Mouse (Mus musculus): ENCODE measurements around the gene Myo18a. TPM values are rescaled to one million over a fixed set of nuclear protein-coding genes. Genes with fewer than 3 reads are reported as not detected.
A peak's percentile ranks its signal among the peaks of the same experiment; 100 is the strongest.
"Not testable (repeated sequence)": the region's sequence is repeated elsewhere in the genome, so short reads cannot be mapped to it uniquely, and the experiment has no call there.

Gene Myo18a
- 29.7 and 29.9 TPM in 2 replicates for polyA plus RNA-seq (2015; fragmentation: Nextera tagmentation; extraction: Ambion mirVana)

GRCm38 (mm10) chr11:77762783-77763672 is at the start of gene Myo18a:
TSS of gene Myo18a (plus strand) at chr11:77763246.
- H3K36me3 ChIP-seq = no peaks in the 10 kb centered on the region
- H3K4me1 ChIP-seq = peaks cover 32% of the 10 kb centered on the region
- H3K27me3 ChIP-seq (replicated peaks) = no peaks in the 10 kb centered on the region
- no peaks in the 10 kb centered on the region for H3K9me3 ChIP-seq
- peak within 1 kb of the TSS; percentile 87 for H3K9ac ChIP-seq
- 1% methylated on average over 79 of the region's 79 CpGs for WGBS
- peak; percentile 78 for ATAC-seq (ENCODE audit: insufficient read depth, low FRiP score, low read depth)
- H3K4me3 ChIP-seq (replicated peaks) = peak within 1 kb of the TSS; percentile 80
- H3K27ac ChIP-seq = peak within 1 kb of the TSS; percentile 82
- H3K4me2 ChIP-seq = peak within 1 kb of the TSS; percentile 68

- no peak for ATAC-seq (ENCODE audit: insufficient read depth, low FRiP score, low read depth)
- Histone ChIP-seq H3K4me3 (replicated peaks) (no peak overlapping the region), H3K9ac (no peak overlapping the region), H3K27ac (no peak overlapping the region), H3K36me3 (0 out of 2 replicates have a peak, but pooled peaks cover 4% of the 10 kb centered on the region), H3K27me3 (replicated peaks) (no peaks in the 10 kb centered on the region), H3K4me2 (no peak overlapping the region), H3K9me3 (no peaks in the 10 kb centered on the region), H3K4me1 (no peaks in the 10 kb centered on the region)
- 96% methylated on average over 3 of the region's 3 CpGs for WGBS
Observed at GRCm38 (mm10) chr11:77713736-77714135, 49.3 kb upstream of the Myo18a start.

DNA sequence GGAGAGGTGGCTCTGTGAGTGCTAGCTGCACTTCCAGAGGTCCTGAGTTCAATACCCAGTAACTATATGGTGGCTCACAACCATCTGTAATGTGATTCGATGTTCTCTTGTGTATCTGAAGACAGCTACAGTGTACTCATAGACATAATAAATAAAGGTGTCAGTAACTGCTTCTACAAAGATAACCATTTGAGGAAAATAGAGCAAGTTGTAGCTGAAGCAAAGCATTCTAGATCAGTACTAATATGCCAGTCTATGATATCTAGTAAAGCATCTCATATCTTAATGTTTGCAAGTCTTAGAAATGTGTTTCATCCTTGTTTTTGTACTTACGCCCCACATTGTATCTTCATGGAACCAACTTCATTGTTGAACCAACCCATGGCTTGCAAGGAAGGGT is 44.0 kb upstream of the Myo18a start:
- no peak overlapping the region for H3K27ac ChIP-seq
- no peak overlapping the region for H3K9ac ChIP-seq
- no peak for ATAC-seq (ENCODE audit: insufficient read depth, low FRiP score, low read depth)
- no peak overlapping the region for H3K4me2 ChIP-seq
- H3K4me3 ChIP-seq (replicated peaks) = no peak overlapping the region
- WGBS = 92% methylated on average over 2 of the region's 2 CpGs
- H3K4me1 ChIP-seq = no peaks in the 10 kb centered on the region
- no peaks in the 10 kb centered on the region for H3K9me3 ChIP-seq
- H3K27me3 ChIP-seq (replicated peaks) = no peaks in the 10 kb centered on the region
- no peaks in the 10 kb centered on the region for H3K36me3 ChIP-seq

GRCm38 (mm10) chr11:77721389-77721788 is 41.7 kb upstream of the Myo18a start:
- ATAC-seq (ENCODE audit: insufficient read depth, low FRiP score, low read depth) = no peak
- Histone ChIP-seq H3K27me3 (replicated peaks) (no peaks in the 10 kb centered on the region), H3K4me1 (no peaks in the 10 kb centered on the region), H3K9ac (no peak overlapping the region), H3K4me3 (replicated peaks) (no peak overlapping the region), H3K4me2 (no peak overlapping the region), H3K27ac (no peak overlapping the region), H3K36me3 (no peaks in the 10 kb centered on the region), H3K9me3 (no peaks in the 10 kb centered on the region)
- 87% methylated on average over 4 of the region's 4 CpGs for WGBS

DNA sequence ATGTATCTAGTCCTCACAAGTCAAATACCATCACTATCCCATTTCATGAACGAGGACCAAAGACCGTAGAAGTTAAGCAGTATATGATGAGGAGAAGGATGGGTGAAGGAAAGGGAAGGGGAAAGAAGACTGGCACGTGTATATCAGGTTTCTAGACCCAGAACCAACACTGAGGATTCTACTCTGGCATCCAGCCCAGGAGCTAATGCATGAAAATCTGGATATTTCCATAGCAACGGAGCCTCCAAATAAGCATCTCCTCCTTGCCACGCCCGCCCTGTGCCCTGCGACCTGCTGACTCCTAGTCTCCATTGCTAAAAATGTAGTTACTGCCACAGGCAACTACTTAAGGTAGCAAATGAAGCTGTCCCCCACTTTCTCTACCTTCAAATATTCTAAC is 38.3 kb upstream of the Myo18a start:
- WGBS = 71% methylated on average over 7 of the region's 7 CpGs
- Histone ChIP-seq H3K9ac (no peak overlapping the region), H3K4me3 (replicated peaks) (no peak overlapping the region), H3K27me3 (replicated peaks) (no peaks in the 10 kb centered on the region), H3K4me1 (no peaks in the 10 kb centered on the region), H3K27ac (no peak overlapping the region), H3K4me2 (no peak overlapping the region), H3K9me3 (no peaks in the 10 kb centered on the region), H3K36me3 (no peaks in the 10 kb centered on the region)
- no peak for ATAC-seq (ENCODE audit: insufficient read depth, low FRiP score, low read depth)

- Histone ChIP-seq H3K36me3 (no peaks in the 10 kb centered on the region), H3K4me2 (no peak within 1 kb of the TSS), H3K27me3 (replicated peaks) (no peaks in the 10 kb centered on the region), H3K4me3 (replicated peaks) (no peak within 1 kb of the TSS), H3K27ac (no peak within 1 kb of the TSS), H3K9ac (no peak within 1 kb of the TSS), H3K4me1 (no peaks in the 10 kb centered on the region), H3K9me3 (no peaks in the 10 kb centered on the region)
- 63% methylated on average over 7 of the region's 7 CpGs for WGBS
- no peak for ATAC-seq (ENCODE audit: insufficient read depth, low FRiP score, low read depth)
Observed at GRCm38 (mm10) chr11:77725183-77725582, 37.9 kb upstream of the Myo18a start, which contains the start of gene Cryba1. TSS of gene Cryba1 (minus strand) at chr11:77725283.

DNA sequence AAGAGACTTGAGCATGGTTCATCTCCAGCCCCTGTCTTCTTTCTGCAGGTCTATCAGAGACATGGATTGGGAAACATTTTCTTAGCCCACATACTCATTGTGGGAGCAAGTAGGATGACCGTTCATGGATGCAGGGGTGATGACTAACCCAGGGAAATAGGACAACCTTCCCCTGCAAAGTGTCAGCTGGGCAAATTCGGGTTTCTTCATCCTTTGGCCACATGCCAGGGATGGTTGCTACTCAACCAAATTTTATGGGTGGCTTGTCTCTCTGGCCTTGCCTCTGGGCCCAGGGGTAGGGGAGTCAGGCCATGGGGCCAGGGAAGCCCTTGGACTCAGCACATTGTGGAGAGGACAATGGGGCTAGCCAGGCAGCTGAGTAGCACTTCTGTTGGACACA is 34.5 kb upstream of the Myo18a start:
- H3K9ac ChIP-seq = no peak overlapping the region
- H3K36me3 ChIP-seq = no peaks in the 10 kb centered on the region
- no peak for ATAC-seq (ENCODE audit: insufficient read depth, low FRiP score, low read depth)
- no peaks in the 10 kb centered on the region for H3K4me1 ChIP-seq
- H3K27me3 ChIP-seq (replicated peaks) = no peaks in the 10 kb centered on the region
- no peak overlapping the region for H3K4me3 ChIP-seq (replicated peaks)
- no peak overlapping the region for H3K27ac ChIP-seq
- no peak overlapping the region for H3K4me2 ChIP-seq
- 74% methylated on average over 2 of the region's 2 CpGs for WGBS
- no peaks in the 10 kb centered on the region for H3K9me3 ChIP-seq

DNA sequence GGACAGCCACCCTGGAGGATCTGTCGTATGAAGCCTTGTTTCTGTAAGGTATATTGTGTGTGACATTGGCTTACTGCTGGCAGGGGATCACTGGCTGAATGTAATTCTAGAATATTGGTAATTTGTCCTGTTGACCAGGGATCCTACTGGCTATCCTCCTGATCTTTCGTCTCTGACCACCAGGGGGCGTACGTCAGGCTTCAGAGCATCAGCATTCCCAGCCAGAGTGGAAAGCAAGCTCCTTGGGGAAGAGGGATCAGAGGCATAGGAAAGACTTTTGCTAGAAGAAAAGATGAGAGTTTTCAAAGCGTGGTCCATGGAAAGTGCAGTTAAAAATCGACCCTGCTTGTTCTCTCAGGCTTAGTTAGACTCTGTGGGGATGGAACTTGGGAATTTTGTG is 25.8 kb upstream of the Myo18a start:
- no peaks in the 10 kb centered on the region for H3K27me3 ChIP-seq (replicated peaks)
- no peak overlapping the region for H3K4me2 ChIP-seq
- H3K4me1 ChIP-seq = no peaks in the 10 kb centered on the region
- no peaks in the 10 kb centered on the region for H3K36me3 ChIP-seq
- H3K4me3 ChIP-seq (replicated peaks) = no peak overlapping the region
- WGBS = 2% methylated on average over 6 of the region's 6 CpGs
- ATAC-seq (ENCODE audit: insufficient read depth, low FRiP score, low read depth) = no peak
- H3K9ac ChIP-seq = no peak overlapping the region
- H3K9me3 ChIP-seq = no peaks in the 10 kb centered on the region
- H3K27ac ChIP-seq = no peak overlapping the region

- WGBS = 48% methylated on average over 7 of the region's 7 CpGs
- H3K4me3 ChIP-seq (replicated peaks) = no peak overlapping the region
- no peak for ATAC-seq (ENCODE audit: insufficient read depth, low FRiP score, low read depth)
- H3K4me1 ChIP-seq = no peaks in the 10 kb centered on the region
- no peak overlapping the region for H3K27ac ChIP-seq
- H3K9ac ChIP-seq = no peak overlapping the region
- H3K9me3 ChIP-seq = no peaks in the 10 kb centered on the region
- no peaks in the 10 kb centered on the region for H3K36me3 ChIP-seq
- no peak overlapping the region for H3K4me2 ChIP-seq
- no peaks in the 10 kb centered on the region for H3K27me3 ChIP-seq (replicated peaks)
Observed at GRCm38 (mm10) chr11:77738555-77738954, 24.5 kb upstream of the Myo18a start.

DNA sequence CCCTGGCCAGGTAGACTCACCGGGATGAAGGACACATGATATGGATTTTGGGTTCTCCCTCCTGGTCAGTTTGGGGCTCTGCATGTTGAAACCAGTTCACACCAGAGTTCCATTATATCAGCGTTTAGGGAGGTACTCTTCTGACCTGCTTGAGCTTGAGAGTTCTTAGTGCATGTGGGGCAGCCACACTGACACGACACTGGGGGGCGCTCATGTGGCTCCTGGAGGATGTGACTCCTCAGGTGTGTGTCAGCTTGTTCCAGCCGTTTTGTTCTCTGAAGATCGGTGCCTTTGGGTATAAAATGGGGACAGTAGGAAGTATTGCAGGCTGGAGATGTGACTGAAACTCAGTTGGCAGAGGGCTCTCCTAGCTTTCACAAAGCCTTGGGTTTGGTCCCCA is 19.1 kb upstream of the Myo18a start:
- no peaks in the 10 kb centered on the region for H3K27me3 ChIP-seq (replicated peaks)
- no peak overlapping the region for H3K9ac ChIP-seq
- H3K4me2 ChIP-seq = no peak overlapping the region
- WGBS = 29% methylated on average over 6 of the region's 6 CpGs
- H3K36me3 ChIP-seq = no peaks in the 10 kb centered on the region
- H3K4me1 ChIP-seq = no peaks in the 10 kb centered on the region
- no peak overlapping the region for H3K4me3 ChIP-seq (replicated peaks)
- H3K9me3 ChIP-seq = no peaks in the 10 kb centered on the region
- no peak for ATAC-seq (ENCODE audit: insufficient read depth, low FRiP score, low read depth)
- H3K27ac ChIP-seq = no peak overlapping the region

- Histone ChIP-seq H3K4me2 (no peak overlapping the region), H3K36me3 (no peaks in the 10 kb centered on the region), H3K4me3 (replicated peaks) (no peak overlapping the region), H3K9me3 (no peaks in the 10 kb centered on the region), H3K4me1 (no peaks in the 10 kb centered on the region), H3K27me3 (replicated peaks) (no peaks in the 10 kb centered on the region), H3K9ac (no peak overlapping the region), H3K27ac (no peak overlapping the region)
- WGBS = 73% methylated on average over 4 of the region's 4 CpGs
- ATAC-seq (ENCODE audit: insufficient read depth, low FRiP score, low read depth) = no peak
Observed at GRCm38 (mm10) chr11:77746652-77747051, 16.4 kb upstream of the Myo18a start.

DNA sequence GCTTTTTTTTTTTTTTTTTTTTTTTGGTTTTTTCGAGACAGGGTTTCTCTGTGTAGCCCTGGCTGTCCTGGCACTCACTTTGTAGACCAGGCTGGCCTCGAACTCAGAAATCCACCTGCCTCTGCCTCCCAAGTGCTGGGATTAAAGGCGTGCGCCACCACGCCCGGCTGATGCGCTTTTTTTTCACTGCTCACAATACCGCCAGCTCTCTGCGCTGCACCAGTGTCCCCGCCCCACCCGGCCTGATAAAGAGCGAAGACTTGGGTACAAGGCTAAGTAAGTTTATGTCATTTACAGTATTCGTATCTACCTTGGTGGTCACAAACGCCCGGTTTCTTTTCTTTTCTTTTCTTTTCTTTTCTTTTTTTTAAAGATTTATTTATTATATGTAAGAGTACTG is 15.9 kb upstream of the Myo18a start:
- 90% methylated on average over 14 of the region's 15 CpGs for WGBS
- not testable (repeated sequence) for H3K9me3 ChIP-seq; ATAC-seq (ENCODE audit: insufficient read depth, low FRiP score, low read depth); H3K4me1 ChIP-seq; H3K27me3 ChIP-seq (replicated peaks); H3K4me3 ChIP-seq (replicated peaks); H3K27ac ChIP-seq; H3K4me2 ChIP-seq; H3K36me3 ChIP-seq; H3K9ac ChIP-seq
